Mouse (Mus musculus): Measurements from ENCODE around the gene Gfy.
A peak's percentile ranks its signal among the peaks of the same experiment; 100 is the strongest.

Gfy gene

DNA sequence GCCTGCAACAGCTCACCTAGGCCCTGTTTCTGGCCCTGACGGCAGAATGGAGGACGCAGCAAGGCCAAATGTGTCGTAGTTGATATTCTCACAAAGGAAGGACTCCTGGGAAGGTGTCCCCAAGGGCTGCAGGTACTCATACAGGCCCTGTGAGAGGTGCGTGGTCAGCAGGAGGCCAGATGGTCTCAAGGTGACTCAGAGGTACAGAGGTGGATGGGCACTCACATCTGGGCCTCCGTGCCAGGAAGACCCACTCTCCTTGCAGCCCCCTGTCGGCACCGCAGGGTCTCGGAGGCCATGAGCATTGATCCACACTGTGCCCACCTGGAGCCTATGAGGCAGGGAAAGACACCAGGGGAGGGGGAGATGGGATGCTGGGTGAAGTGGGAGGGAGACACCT lies 33.9 kb downstream of the Gfy start:
- no peak for DNase-seq

- DNase-seq = no peak
Measured at GRCm38 (mm10) chr7:45144368-45145174, 34.8 kb downstream of the Gfy start.

DNA sequence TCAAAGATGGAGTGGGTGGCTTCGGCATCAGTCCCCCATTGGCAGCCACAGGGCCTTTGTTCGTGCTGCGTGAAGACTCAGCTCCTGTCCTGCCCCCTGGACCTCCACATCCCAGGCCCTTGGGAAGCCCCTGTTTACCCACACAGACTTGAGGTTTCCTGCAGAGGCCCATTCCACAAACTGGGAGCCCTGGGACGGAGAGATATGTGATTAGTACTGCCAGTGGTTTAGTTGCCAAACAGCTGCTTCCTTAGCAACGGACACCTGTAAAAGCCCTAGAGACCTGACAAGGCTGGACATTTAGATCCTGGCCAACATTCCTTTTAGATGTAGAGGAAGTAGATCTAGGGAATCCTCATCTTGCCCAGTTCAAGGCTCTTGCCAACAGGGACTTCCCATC lies 37.5 kb downstream of the Gfy start:
- DNase-seq = no peak

DNA sequence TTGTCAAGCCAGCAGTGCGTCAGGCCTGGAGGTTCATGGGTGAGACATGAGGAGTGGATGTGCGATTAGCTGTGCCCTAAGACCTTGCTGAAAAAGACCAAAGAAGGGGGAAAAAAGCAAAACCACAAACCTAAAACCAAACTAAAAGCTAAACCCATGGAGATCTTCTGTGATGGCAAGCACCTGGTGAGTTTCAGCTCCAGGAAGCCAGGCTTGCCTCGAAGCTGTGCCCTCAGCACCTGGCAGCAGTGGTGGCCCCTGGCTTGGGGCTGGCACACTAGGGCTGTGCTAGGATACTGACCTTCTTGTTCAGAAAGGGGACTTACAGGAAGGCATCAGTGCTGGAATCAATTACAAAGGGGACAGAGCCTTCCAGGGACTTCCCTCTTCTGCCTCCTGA lies 38.0 kb downstream of the Gfy start:
- DNase-seq = no peak

DNA sequence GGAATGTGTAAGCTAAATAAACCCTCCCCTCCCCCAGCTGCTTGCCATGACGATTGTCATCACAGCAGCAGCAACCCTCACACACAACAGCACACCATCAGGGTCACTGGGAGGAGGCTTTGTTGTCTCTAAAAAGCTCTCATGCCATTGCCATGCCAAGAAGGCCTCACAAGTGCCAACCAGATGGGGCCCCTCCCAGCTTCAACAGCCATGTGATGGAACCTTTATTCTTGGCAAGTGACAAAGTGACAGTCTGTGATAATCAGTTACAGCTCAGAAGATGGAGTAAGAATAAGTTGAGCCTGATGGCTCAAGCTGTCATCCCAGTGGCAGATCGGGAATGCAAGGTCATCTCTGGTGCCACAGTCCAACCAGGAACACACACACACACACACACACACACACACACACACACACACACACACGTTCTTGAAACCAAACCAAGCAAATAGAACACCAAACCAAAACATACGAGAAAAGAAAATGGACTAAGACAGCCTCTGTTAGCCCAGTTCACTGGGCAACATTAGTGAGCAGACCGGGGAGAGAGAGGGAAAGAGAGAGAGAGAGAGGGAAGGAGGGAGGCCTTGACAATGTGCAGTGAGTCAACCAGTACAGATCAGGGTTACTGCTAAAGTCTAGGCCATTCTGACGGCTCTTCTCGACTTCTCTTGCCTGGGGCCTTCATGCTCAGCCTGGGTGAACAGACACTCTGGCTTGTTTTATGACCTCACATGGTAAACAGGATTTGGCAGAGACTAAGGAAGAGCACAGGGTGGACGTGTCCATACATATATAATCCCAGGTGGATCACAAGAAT lies 39.3 kb downstream of the Gfy start:
- no peak for DNase-seq

- no peak for DNase-seq
Measured at GRCm38 (mm10) chr7:45138403-45138802, 41.0 kb downstream of the Gfy start.

DNA sequence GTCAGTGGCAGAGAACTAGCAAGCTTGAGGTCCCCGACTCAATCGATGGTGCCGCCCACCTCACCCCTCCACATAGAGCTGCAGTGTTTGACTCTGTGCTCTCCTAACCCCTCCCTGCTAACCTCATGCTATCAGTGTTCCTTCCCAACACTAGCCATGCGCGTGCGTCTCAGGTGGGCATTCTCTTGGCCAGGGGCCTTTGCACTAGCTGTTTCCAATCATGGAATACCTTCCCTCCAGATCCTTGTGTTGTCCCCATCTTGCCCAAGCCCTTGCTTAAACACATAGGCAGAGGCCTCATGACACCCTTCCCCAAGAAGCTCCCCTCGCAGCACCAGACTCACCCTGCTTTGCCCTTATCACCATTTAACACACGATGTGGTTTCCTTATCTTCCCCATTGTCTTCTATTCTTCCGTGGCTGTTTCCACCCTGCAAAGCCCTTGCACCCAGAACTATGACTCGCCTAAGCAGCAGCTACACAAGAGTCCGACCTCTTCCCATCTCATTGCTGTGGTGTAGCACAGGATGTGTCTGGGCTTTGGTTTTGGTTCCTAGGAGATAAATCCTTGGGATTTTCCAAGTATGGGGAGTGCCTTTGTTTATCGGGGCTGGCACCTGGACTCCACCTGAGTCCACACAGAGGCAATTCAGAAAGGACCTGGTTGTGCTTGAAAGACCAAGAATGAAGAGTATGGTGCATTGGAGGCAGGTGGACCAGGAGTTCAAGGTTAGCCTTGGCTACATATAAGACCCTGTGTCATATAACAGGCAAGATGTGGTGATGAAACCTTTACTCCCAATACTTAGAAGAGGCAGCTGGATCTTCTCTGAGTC lies 42.0 kb downstream of the Gfy start:
- DNase-seq = no peak

DNA sequence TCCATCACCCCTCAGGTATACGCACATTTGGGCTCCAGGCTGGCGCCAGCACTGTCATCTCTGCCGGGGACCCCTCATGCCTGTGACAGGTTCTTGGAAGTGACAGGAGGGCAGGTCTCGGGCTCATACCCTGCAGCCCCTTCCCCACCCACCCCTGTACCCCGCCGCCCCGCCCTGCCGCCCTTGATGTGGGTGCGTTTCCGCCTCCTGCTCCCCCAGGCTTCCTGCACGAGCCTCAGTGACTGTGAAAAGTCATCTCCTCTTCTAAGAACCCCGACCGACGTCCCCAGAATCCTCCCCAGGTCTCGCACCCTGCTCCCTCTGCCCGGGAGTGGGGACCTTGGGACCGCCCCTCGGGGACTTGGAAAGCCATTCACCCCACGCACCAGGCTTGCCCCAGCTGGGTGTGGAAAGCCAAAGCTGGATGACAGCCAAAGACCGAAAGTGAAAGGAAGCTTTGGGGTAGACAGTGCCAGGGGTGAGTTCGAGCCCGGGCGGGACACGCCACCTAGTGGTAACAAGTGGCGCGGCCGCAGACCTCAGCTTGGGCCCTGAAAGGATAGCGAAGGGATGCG lies 43.3 kb downstream of the Gfy start, which contains the start of the genes Gm45713 and Flt3l:
TSS of gene Gm45713 (minus strand) at position 239 of the 575 bp plus-strand sequence.
TSS of gene Flt3l (minus strand) at position 440 of the 575 bp plus-strand sequence.
- peak; percentile 95 for DNase-seq

- no peak for DNase-seq
Measured at GRCm38 (mm10) chr7:45135370-45135769, 44.0 kb downstream of the Gfy start.

DNA sequence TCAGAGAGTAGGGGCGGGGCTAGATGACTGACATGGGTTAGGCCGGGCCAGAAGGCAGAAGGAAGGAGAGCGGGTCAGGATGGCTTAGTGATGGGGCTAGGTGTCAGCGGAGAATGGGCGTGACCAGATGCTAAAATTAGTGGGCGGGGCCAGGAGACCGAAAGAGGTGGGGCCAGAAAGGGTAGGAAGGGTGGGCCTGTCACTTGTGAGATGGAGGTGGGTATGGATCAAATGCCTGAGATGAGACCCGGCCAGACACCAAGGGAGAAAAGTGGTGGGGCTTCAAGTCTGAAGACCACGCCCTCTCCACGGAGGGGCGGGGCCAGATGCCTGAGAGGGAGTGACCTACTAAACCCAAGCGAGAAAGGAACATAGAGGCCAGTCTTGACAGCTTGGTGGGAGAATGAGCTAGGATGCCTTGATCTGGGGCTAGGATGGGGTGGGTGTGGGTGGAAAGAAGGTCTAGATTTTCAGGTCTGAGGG lies 44.8 kb downstream of the Gfy start:
- DNase-seq = peak; percentile 77

GRCm38 (mm10) chr7:45133446-45134159 lies 45.8 kb downstream of the Gfy start:
- no peak for DNase-seq

- DNase-seq = no peak
Measured at GRCm38 (mm10) chr7:45131850-45132249, 47.5 kb downstream of the Gfy start.

DNA sequence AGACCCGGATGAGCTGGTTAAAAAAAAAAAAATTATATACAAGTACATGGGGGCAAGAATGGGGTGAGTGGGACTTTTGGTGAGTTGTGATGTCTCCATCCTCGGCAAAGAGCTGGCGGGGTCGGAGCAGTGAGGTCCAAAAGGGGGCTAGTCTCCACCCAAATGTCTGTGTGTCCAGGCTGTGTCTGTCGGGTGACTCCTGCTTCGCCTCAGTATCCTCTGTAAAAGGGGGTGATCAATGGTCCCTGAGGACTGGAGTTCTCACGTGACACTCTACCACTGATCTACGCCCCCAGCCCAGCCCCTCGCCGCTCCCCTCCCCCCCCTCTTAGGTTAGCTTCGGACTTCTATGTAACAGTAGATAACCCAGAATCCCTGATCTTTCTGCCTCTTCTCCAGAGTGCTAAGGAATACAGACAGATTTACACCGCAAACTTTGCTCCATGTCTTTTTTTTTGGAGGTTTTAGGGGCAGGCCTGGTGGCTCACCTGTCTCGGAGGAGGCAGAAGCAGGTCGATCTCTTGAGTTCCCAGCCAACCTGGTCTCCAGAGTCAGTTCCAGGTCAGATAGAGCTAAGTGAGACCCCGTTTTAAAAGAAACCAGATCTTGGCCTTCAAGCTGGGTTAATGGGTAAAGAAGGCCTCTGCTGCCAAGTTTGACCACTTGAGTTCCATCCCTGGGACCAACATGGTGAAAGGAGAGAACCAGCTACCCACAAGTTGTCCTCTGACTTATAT lies 49.4 kb downstream of the Gfy start:
- DNase-seq = no peak

GRCm38 (mm10) chr7:45129318-45129717 lies 50.1 kb downstream of the Gfy start:
- no peak for DNase-seq

- peak; percentile 100 for DNase-seq
Measured at GRCm38 (mm10) chr7:45128624-45129246, 50.6 kb downstream of the Gfy start, which contains the start of gene Rpl13a. Rpl13a (minus strand) TSS chr7:45128761.

- no peak for DNase-seq
Measured at GRCm38 (mm10) chr7:45127700-45128224, 51.6 kb downstream of the Gfy start.

DNA sequence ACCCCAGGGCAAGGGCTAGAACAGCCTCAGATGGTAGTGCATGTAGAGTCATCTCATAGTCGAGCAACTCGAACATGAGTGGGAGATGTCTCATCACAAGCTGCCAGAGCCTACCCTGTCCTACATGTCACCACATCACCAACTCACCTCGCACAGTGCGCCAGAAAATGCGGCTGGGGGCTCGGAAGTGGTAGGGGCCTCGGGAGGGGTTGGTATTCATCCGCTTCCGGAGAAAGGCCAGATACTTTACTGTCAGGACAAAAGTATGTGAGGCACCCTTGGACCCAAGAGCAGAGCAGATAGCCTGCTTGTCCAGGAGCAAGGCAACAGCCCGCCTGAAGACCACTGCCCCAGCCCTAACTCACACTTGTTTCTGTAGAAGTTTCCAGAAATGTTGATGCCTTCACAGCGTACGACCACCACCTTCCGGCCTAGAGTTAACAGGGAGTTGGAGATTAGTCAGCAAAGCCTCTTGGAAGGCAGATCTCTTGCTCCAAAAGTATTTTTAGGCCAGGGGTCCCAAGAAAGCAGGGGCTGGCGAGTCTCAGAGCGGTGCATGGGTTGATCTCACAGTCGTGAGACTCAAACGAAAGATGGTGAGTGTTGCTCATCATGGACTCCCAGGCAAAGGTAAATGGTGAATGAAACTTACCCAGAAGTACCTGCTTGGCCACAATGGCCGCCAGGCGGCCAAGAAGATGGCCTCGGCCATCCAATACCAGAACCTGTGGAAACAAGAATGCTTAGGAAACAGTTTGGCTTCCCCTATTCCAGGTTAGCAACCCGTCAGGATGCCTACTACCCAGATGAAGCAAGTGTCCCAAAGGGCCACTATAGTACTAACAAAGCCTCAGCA lies 52.3 kb downstream of the Gfy start:
- DNase-seq = no peak

Measured in retina, postnatal 1 day (tissue).